Mouse (Mus musculus): ENCODE data around the gene Rpf1. TPM values are rescaled to one million over a fixed set of nuclear protein-coding genes. Genes with fewer than 3 reads are reported as not detected.

Rpf1 gene
- polyA plus RNA-seq, 1 experiment from 2014 or later = 87.9 TPM

GRCm38 (mm10) chr3:146528335-146528734 is 7.1 kb upstream of the Rpf1 start:
- no peaks in the 10 kb centered on the region for H3K4me1 ChIP-seq (ENCODE audit: control insufficient read depth, insufficient read depth, low read length)
- DNase-seq (ENCODE audit: low spot score) = no peak
- no peaks in the 10 kb centered on the region for H3K27me3 ChIP-seq (ENCODE audit: control insufficient read depth, insufficient read depth, low read length)
- H3K36me3 ChIP-seq (replicated peaks; ENCODE audit: control insufficient read depth, insufficient read depth, low read depth, low read length) = no peaks in the 10 kb centered on the region
- no peak overlapping the region for H3K9ac ChIP-seq (replicated peaks; ENCODE audit: low read length)
- no peak overlapping the region for H3K27ac ChIP-seq (replicated peaks; ENCODE audit: low read depth, low read length)
- no peak for ATAC-seq (replicated peaks; ENCODE audit: insufficient number of reproducible peaks, low FRiP score, low TSS enrichment, low read depth)
- H3K4me2 ChIP-seq (ENCODE audit: low read depth, low read length) = no peak overlapping the region
- no peak overlapping the region for H3K4me3 ChIP-seq (ENCODE audit: low read depth, low read length)
- H3K9me3 ChIP-seq (replicated peaks; ENCODE audit: control insufficient read depth, low read length) = no peaks in the 10 kb centered on the region
- 52% methylated on average over 2 of the region's 2 CpGs for WGBS

- H3K9ac ChIP-seq (replicated peaks; ENCODE audit: low read length) = peak overlapping the region; percentile 90
- H3K4me2 ChIP-seq (ENCODE audit: low read depth, low read length) = peak overlapping the region; percentile 60
- peaks cover 4% of the 10 kb centered on the region; the same call in 1 of the 2 replicates for H3K36me3 ChIP-seq (replicated peaks; ENCODE audit: control insufficient read depth, insufficient read depth, low read depth, low read length)
- no peaks in the 10 kb centered on the region for H3K4me1 ChIP-seq (ENCODE audit: control insufficient read depth, insufficient read depth, low read length)
- DNase-seq (ENCODE audit: low spot score) (peak; percentile 40), ATAC-seq (replicated peaks; ENCODE audit: insufficient number of reproducible peaks, low FRiP score, low TSS enrichment, low read depth) (0 out of 2 replicates have a peak, but pooled peaks have one; percentile 19)
- 18% methylated on average over 8 of the region's 8 CpGs for WGBS
- H3K27me3 ChIP-seq (ENCODE audit: control insufficient read depth, insufficient read depth, low read length) = no peaks in the 10 kb centered on the region
- H3K4me3 ChIP-seq (ENCODE audit: low read depth, low read length) = peak overlapping the region; percentile 81
- peak overlapping the region; percentile 96; the same call in 1 of the 2 replicates for H3K27ac ChIP-seq (replicated peaks; ENCODE audit: low read depth, low read length)
- no peaks in the 10 kb centered on the region for H3K9me3 ChIP-seq (replicated peaks; ENCODE audit: control insufficient read depth, low read length)
These were observed 407 bp upstream of the Rpf1 start for GRCm38 (mm10) chr3:146521652-146522020.

GRCm38 (mm10) chr3:146520226-146520797 is 917 bp downstream of the Rpf1 start:
- no peaks in the 10 kb centered on the region for H3K9me3 ChIP-seq (replicated peaks; ENCODE audit: control insufficient read depth, low read length)
- H3K36me3 ChIP-seq (replicated peaks; ENCODE audit: control insufficient read depth, insufficient read depth, low read depth, low read length) = peaks cover 4% of the 10 kb centered on the region; the same call in 1 of the 2 replicates
- no peaks in the 10 kb centered on the region for H3K4me1 ChIP-seq (ENCODE audit: control insufficient read depth, insufficient read depth, low read length)
- peak overlapping the region; percentile 81 for H3K4me3 ChIP-seq (ENCODE audit: low read depth, low read length)
- no peaks in the 10 kb centered on the region for H3K27me3 ChIP-seq (ENCODE audit: control insufficient read depth, insufficient read depth, low read length)
- peak; percentile 22 for ATAC-seq (replicated peaks; ENCODE audit: insufficient number of reproducible peaks, low FRiP score, low TSS enrichment, low read depth)
- 41% methylated on average over 5 of the region's 5 CpGs for WGBS
- DNase-seq (ENCODE audit: low spot score) = no peak
- peak overlapping the region; percentile 96; the same call in 1 of the 2 replicates for H3K27ac ChIP-seq (replicated peaks; ENCODE audit: low read depth, low read length)
- peak overlapping the region; percentile 90 for H3K9ac ChIP-seq (replicated peaks; ENCODE audit: low read length)
- H3K4me2 ChIP-seq (ENCODE audit: low read depth, low read length) = peak overlapping the region; percentile 60

DNA sequence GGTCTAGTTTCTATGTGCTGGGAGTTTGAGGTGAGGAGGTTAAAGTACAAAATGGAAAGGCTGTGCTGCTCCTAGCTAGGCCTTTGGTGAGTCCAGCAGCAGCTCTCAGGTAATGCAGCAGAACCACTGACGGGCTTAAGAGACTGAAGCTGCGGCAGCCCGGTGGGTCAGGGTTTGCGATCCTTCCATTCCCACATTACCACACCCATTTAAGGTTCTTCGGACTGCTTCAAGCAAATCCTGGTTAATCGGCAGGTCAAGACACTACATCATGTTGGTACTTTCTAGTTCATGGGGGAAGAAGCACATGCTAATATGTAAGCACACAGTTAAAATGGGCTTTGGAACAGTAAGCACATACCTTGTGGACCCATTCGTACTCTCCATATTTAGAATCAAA is 14.5 kb downstream of the Rpf1 start:
- 95% methylated on average over 7 of the region's 7 CpGs for WGBS
- no peaks in the 10 kb centered on the region for H3K4me1 ChIP-seq (ENCODE audit: control insufficient read depth, insufficient read depth, low read length)
- no peaks in the 10 kb centered on the region for H3K9me3 ChIP-seq (replicated peaks; ENCODE audit: control insufficient read depth, low read length)
- no peak overlapping the region for H3K4me3 ChIP-seq (ENCODE audit: low read depth, low read length)
- no peaks in the 10 kb centered on the region for H3K27me3 ChIP-seq (ENCODE audit: control insufficient read depth, insufficient read depth, low read length)
- H3K4me2 ChIP-seq (ENCODE audit: low read depth, low read length) = no peak overlapping the region
- no peak for DNase-seq (ENCODE audit: low spot score)
- no peak for ATAC-seq (replicated peaks; ENCODE audit: insufficient number of reproducible peaks, low FRiP score, low TSS enrichment, low read depth)
- H3K9ac ChIP-seq (replicated peaks; ENCODE audit: low read length) = no peak overlapping the region
- H3K27ac ChIP-seq (replicated peaks; ENCODE audit: low read depth, low read length) = no peak overlapping the region
- H3K36me3 ChIP-seq (replicated peaks; ENCODE audit: control insufficient read depth, insufficient read depth, low read depth, low read length) = peaks cover 2% of the 10 kb centered on the region; the same call in 1 of the 2 replicates

GRCm38 (mm10) chr3:146501601-146502123 is 19.6 kb downstream of the Rpf1 start:
- Histone ChIP-seq H3K4me1 (ENCODE audit: control insufficient read depth, insufficient read depth, low read length) (no peaks in the 10 kb centered on the region), H3K27ac (replicated peaks; ENCODE audit: low read depth, low read length) (no peak overlapping the region), H3K27me3 (ENCODE audit: control insufficient read depth, insufficient read depth, low read length) (no peaks in the 10 kb centered on the region), H3K4me2 (ENCODE audit: low read depth, low read length) (peak overlapping the region; percentile 69; the same call in 1 of the 2 replicates), H3K9me3 (replicated peaks; ENCODE audit: control insufficient read depth, low read length) (no peaks in the 10 kb centered on the region), H3K9ac (replicated peaks; ENCODE audit: low read length) (no peak overlapping the region; the same call in 1 of the 2 replicates), H3K36me3 (replicated peaks; ENCODE audit: control insufficient read depth, insufficient read depth, low read depth, low read length) (no peaks in the 10 kb centered on the region; the same call in 1 of the 2 replicates), H3K4me3 (ENCODE audit: low read depth, low read length) (peak overlapping the region; percentile 87; the same call in 1 of the 2 replicates)
- ATAC-seq (replicated peaks; ENCODE audit: insufficient number of reproducible peaks, low FRiP score, low TSS enrichment, low read depth) (no peak), DNase-seq (ENCODE audit: low spot score) (no peak)
- WGBS = 55% methylated on average over 5 of the region's 5 CpGs

DNA sequence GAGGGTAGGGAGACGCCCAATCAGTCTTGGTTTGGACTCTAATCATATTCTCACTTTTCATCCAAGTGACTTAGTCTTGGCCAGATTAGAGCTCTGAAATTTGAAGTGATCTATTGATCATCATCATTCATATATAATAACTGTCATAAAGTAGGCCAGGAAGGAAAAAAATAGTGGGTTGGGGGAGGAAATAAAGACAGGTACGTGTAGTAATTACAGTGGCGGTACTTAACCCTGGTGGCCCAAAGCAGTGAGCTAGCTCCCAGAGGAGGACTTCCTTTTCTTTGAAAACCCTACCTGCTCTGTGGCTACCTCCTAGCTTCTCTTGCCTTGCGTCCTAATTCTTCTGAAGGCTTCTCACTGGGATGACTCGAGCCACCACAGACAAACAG is 20.4 kb downstream of the Rpf1 start:
- no peak for DNase-seq (ENCODE audit: low spot score)
- Histone ChIP-seq H3K27me3 (ENCODE audit: control insufficient read depth, insufficient read depth, low read length) (no peaks in the 10 kb centered on the region), H3K4me1 (ENCODE audit: control insufficient read depth, insufficient read depth, low read length) (no peaks in the 10 kb centered on the region), H3K36me3 (replicated peaks; ENCODE audit: control insufficient read depth, insufficient read depth, low read depth, low read length) (no peaks in the 10 kb centered on the region), H3K27ac (replicated peaks; ENCODE audit: low read depth, low read length) (no peak overlapping the region), H3K4me2 (ENCODE audit: low read depth, low read length) (peak overlapping the region; percentile 69), H3K4me3 (ENCODE audit: low read depth, low read length) (peak overlapping the region; percentile 87), H3K9me3 (replicated peaks; ENCODE audit: control insufficient read depth, low read length) (no peaks in the 10 kb centered on the region), H3K9ac (replicated peaks; ENCODE audit: low read length) (peak overlapping the region; percentile 96)
- no peak for ATAC-seq (replicated peaks; ENCODE audit: insufficient number of reproducible peaks, low FRiP score, low TSS enrichment, low read depth)
- 8% methylated on average over 5 of the region's 5 CpGs for WGBS

GRCm38 (mm10) chr3:146500003-146500809 is 21.0 kb downstream of the Rpf1 start:
- H3K9me3 ChIP-seq (replicated peaks; ENCODE audit: control insufficient read depth, low read length) = no peaks in the 10 kb centered on the region
- peak overlapping the region; percentile 87 for H3K4me3 ChIP-seq (ENCODE audit: low read depth, low read length)
- peak overlapping the region; percentile 96 for H3K9ac ChIP-seq (replicated peaks; ENCODE audit: low read length)
- no peaks in the 10 kb centered on the region for H3K27me3 ChIP-seq (ENCODE audit: control insufficient read depth, insufficient read depth, low read length)
- H3K27ac ChIP-seq (replicated peaks; ENCODE audit: low read depth, low read length) = peak overlapping the region; percentile 88
- no peaks in the 10 kb centered on the region for H3K36me3 ChIP-seq (replicated peaks; ENCODE audit: control insufficient read depth, insufficient read depth, low read depth, low read length)
- ATAC-seq (replicated peaks; ENCODE audit: insufficient number of reproducible peaks, low FRiP score, low TSS enrichment, low read depth) (peak; percentile 19), DNase-seq (ENCODE audit: low spot score) (peak; percentile 68)
- under 1% methylated on average over 48 of the region's 57 CpGs for WGBS
- no peaks in the 10 kb centered on the region for H3K4me1 ChIP-seq (ENCODE audit: control insufficient read depth, insufficient read depth, low read length)
- peak overlapping the region; percentile 69 for H3K4me2 ChIP-seq (ENCODE audit: low read depth, low read length)
